Mouse (Mus musculus): ENCODE measurements at regions not wholly inside any gene's neighbourhood (a gene's known extent, or its start where the extent isn't known, plus 50 kb on each side); places are given as distances from the start of the nearest gene placed in this dataset.

GRCm38 (mm10) chr11:84760622-84761196, 58.6 kb downstream of the Mrm1 start:
- H3K4me3 ChIP-seq, result no peak overlapping the region
- peaks cover 59% of the 10 kb centered on the region for H3K27me3 ChIP-seq
- WGBS, result 11% methylated on average over 15 of the region's 15 CpGs
- H3K36me3 ChIP-seq, result no peaks in the 10 kb centered on the region
- H3K9me3 ChIP-seq, result no peaks in the 10 kb centered on the region
- H3K9ac ChIP-seq, result peak overlapping the region; percentile 27; the same call in 1 of the 2 replicates
- peak overlapping the region; percentile 24; the same call in 1 of the 2 replicates for H3K4me2 ChIP-seq
- H3K4me1 ChIP-seq, result peaks cover 22% of the 10 kb centered on the region
- H3K27ac ChIP-seq, result no peak overlapping the region
- ATAC-seq (ENCODE audit: insufficient number of reproducible peaks, insufficient read depth, low FRiP score, low TSS enrichment, low read depth), result no peak

GRCm38 (mm10) chr11:84759478-84759986, 59.8 kb downstream of the Mrm1 start:
- Histone ChIP-seq H3K27me3 (peaks cover 47% of the 10 kb centered on the region), H3K4me2 (no peak overlapping the region), H3K36me3 (no peaks in the 10 kb centered on the region), H3K27ac (no peak overlapping the region), H3K9ac (no peak overlapping the region), H3K4me3 (no peak overlapping the region), H3K4me1 (peaks cover 14% of the 10 kb centered on the region), H3K9me3 (no peaks in the 10 kb centered on the region)
- WGBS, result 89% methylated on average over 5 of the region's 5 CpGs
- ATAC-seq (ENCODE audit: insufficient number of reproducible peaks, insufficient read depth, low FRiP score, low TSS enrichment, low read depth), result no peak

GRCm38 (mm10) chr11:84752007-84752406, 67.3 kb downstream of the Mrm1 start:
- Histone ChIP-seq H3K36me3 (no peaks in the 10 kb centered on the region), H3K9ac (no peak overlapping the region), H3K27ac (no peak overlapping the region), H3K4me1 (peaks cover 8% of the 10 kb centered on the region), H3K4me3 (no peak overlapping the region), H3K9me3 (no peaks in the 10 kb centered on the region; the same call in 1 of the 2 replicates), H3K27me3 (peaks cover 3% of the 10 kb centered on the region; the same call in 1 of the 2 replicates), H3K4me2 (no peak overlapping the region)
- WGBS, result 74% methylated on average over 6 of the region's 6 CpGs
- ATAC-seq (ENCODE audit: insufficient number of reproducible peaks, insufficient read depth, low FRiP score, low TSS enrichment, low read depth), result no peak

DNA sequence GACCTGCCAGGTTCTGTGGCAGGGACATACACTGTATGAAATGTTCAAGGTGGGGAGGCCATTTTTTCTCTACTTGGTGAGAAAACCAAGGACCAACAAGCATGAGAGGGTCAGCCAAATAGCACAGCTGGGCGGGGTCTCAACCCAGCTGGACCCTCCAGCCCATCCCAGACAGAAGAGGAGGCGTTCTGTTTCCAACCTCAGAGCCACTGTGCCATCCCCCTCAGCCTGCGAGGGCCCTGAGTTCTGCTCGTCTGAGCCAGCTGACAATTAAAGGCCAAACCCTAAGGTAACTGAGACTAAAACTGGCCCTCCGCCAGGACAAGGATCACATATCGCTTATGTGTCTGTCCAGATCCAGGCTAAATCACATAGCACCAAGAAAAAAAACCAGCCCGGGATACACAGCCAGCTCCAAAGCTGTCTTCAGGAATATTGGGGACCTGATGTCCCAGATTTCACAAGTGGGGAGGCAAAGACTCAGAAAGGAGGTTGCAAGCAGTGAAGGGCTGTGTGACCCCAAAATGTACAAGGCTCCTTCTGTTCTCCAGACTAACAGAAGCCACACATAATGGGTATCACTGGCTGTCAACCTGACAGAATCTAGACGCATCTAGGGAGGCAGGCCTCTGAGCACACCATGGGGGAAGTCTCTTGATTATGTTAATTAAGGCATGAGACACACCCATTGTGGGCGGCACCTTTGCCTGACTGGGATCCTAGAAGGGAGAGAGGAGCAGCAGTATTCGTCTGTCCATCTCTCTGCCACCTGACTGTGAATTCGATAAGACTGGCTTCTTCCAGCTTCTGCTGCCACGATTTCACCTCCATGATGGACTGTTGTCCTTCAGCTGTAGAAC, 69.6 kb downstream of the Mrm1 start:
- no peaks in the 10 kb centered on the region for H3K36me3 ChIP-seq
- no peaks in the 10 kb centered on the region; the same call in 1 of the 2 replicates for H3K9me3 ChIP-seq
- no peak for ATAC-seq (ENCODE audit: insufficient number of reproducible peaks, insufficient read depth, low FRiP score, low TSS enrichment, low read depth)
- 27% methylated on average over 12 of the region's 12 CpGs for WGBS
- H3K4me2 ChIP-seq, result no peak overlapping the region
- H3K4me1 ChIP-seq, result peaks cover 8% of the 10 kb centered on the region
- no peak overlapping the region for H3K9ac ChIP-seq
- H3K27me3 ChIP-seq, result 0 out of 2 replicates have a peak, but pooled peaks cover 4% of the 10 kb centered on the region
- no peak overlapping the region for H3K27ac ChIP-seq
- H3K4me3 ChIP-seq, result no peak overlapping the region

DNA sequence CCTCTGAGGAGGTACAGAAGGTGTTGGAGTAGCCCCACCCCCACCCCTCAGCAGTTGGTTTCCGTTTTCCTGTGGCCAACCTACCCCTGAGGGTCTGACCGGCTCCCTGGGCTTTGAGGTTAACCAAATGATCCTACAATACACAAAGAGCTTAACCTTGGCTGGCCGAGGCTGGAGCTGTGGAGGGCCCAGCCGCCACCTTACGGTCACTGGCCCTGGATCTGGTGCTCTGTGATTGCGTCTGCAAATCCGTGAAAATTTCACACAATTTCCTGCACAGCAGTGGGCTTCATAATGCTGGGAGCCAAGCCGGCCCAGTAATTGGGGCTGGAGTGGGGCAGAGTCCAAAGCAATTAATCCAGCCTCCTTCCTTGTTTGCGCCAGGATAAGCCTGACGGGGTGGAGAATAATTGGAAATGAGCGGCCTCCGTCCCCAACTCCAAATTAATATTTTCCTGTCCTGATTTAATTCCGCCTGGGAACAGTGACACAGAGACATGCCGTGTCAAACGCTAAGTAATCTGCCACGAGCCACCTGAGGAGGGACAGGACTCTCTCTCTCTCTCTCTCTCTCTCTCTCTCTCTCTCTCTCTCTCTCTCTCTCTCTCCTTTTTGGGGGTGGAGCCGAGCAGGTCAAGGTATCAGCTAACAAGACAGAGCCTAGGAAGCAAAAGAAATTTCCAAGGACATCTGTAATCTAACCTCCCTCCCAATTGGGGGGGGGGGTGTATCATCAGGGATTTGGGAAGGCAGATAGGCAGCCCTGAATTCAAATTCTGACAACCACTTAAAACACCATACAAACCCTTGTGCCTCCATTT, 80.3 kb downstream of the Mrm1 start:
- Histone ChIP-seq H3K9me3 (no peaks in the 10 kb centered on the region), H3K9ac (no peak overlapping the region), H3K4me2 (no peak overlapping the region), H3K4me3 (no peak overlapping the region), H3K27me3 (peaks cover 19% of the 10 kb centered on the region), H3K4me1 (peaks cover 5% of the 10 kb centered on the region; the same call in 1 of the 2 replicates), H3K27ac (no peak overlapping the region), H3K36me3 (no peaks in the 10 kb centered on the region)
- no peak for ATAC-seq (ENCODE audit: insufficient number of reproducible peaks, insufficient read depth, low FRiP score, low TSS enrichment, low read depth)
- 10% methylated on average over 17 of the region's 17 CpGs for WGBS

- Histone ChIP-seq H3K4me3 (no peak overlapping the region), H3K27me3 (peaks cover 19% of the 10 kb centered on the region), H3K4me2 (no peak overlapping the region), H3K36me3 (no peaks in the 10 kb centered on the region), H3K9me3 (no peaks in the 10 kb centered on the region), H3K9ac (no peak overlapping the region), H3K27ac (no peak overlapping the region), H3K4me1 (peaks cover 5% of the 10 kb centered on the region; the same call in 1 of the 2 replicates)
- WGBS, result 61% methylated on average over 3 of the region's 3 CpGs
- no peak for ATAC-seq (ENCODE audit: insufficient number of reproducible peaks, insufficient read depth, low FRiP score, low TSS enrichment, low read depth)
Measured at GRCm38 (mm10) chr11:84738128-84738527, 81.2 kb downstream of the Mrm1 start.

GRCm38 (mm10) chr11:84731890-84732289, 87.4 kb downstream of the Mrm1 start:
- Histone ChIP-seq H3K9me3 (no peaks in the 10 kb centered on the region), H3K4me3 (no peak overlapping the region), H3K36me3 (no peaks in the 10 kb centered on the region), H3K9ac (no peak overlapping the region), H3K27ac (no peak overlapping the region), H3K4me1 (no peaks in the 10 kb centered on the region), H3K4me2 (no peak overlapping the region), H3K27me3 (peaks cover 6% of the 10 kb centered on the region; the same call in 1 of the 2 replicates)
- ATAC-seq (ENCODE audit: insufficient number of reproducible peaks, insufficient read depth, low FRiP score, low TSS enrichment, low read depth), result no peak
- WGBS, result 82% methylated on average over 6 of the region's 6 CpGs

DNA sequence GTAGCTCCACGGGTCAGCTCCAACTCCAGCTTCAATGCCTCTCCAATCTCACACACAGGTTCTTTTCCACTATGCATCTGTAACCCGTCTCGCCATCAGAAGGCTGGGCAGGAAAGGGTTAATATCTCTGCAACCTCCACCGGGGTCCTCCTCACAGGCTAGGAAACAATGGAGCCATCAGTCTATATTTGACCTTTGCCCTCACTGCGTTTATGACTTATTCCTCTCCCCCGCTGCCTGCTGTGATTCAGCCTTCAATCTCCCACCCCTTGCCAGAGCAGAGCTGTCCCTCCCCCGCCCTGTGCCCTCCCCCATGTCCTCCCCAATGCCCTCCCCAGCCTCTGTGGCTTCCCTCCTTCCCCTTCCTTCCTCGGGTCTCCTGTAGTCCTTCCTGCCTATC, 89.1 kb downstream of the Mrm1 start:
- Histone ChIP-seq H3K36me3 (no peaks in the 10 kb centered on the region), H3K4me1 (no peaks in the 10 kb centered on the region), H3K4me3 (no peak overlapping the region), H3K27ac (no peak overlapping the region), H3K9me3 (no peaks in the 10 kb centered on the region), H3K4me2 (no peak overlapping the region), H3K9ac (no peak overlapping the region), H3K27me3 (peaks cover 14% of the 10 kb centered on the region; the same call in 1 of the 2 replicates)
- ATAC-seq (ENCODE audit: insufficient number of reproducible peaks, insufficient read depth, low FRiP score, low TSS enrichment, low read depth), result no peak
- WGBS, result 29% methylated on average over 8 of the region's 8 CpGs

DNA sequence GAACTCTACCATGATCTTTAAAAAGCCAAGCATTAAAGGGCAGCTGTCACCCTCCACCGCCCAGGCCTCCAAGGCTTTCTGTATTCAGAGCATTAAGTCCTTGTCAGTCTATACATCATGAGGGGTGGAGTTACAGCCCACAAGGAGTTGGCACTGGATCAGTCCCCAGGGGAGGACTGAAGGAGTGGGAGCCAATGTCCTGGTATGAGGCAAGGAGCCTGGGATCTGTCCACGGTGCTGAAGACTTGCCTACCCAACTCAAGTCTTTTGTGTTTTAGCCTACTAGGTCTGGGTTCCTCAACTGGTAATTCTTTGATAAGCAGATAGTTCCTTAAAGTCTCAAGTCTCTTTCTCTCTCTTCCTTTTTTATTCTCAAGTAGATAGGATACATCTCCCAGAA, 90.1 kb downstream of the Mrm1 start:
- Histone ChIP-seq H3K9ac (no peak overlapping the region), H3K27me3 (peaks cover 23% of the 10 kb centered on the region), H3K27ac (no peak overlapping the region), H3K9me3 (no peaks in the 10 kb centered on the region), H3K4me3 (no peak overlapping the region), H3K4me2 (no peak overlapping the region), H3K4me1 (no peaks in the 10 kb centered on the region), H3K36me3 (no peaks in the 10 kb centered on the region)
- ATAC-seq (ENCODE audit: insufficient number of reproducible peaks, insufficient read depth, low FRiP score, low TSS enrichment, low read depth), result no peak
- 16% methylated on average over 2 of the region's 2 CpGs for WGBS

GRCm38 (mm10) chr11:84725936-84726613, 93.2 kb downstream of the Mrm1 start:
- Histone ChIP-seq H3K4me3 (no peak overlapping the region), H3K4me1 (no peaks in the 10 kb centered on the region), H3K9me3 (no peaks in the 10 kb centered on the region), H3K36me3 (no peaks in the 10 kb centered on the region), H3K27me3 (peaks cover 40% of the 10 kb centered on the region), H3K27ac (no peak overlapping the region), H3K9ac (no peak overlapping the region), H3K4me2 (no peak overlapping the region)
- no peak for ATAC-seq (ENCODE audit: insufficient number of reproducible peaks, insufficient read depth, low FRiP score, low TSS enrichment, low read depth)
- 75% methylated on average over 18 of the region's 18 CpGs for WGBS
